Comparison of ENCODE assay signal across 9 mouse cellular contexts in genomic region chr2:5478256-5478655, GRCm38 (mm10).
DNase-seq lines count a peak whose midpoint lies in the region; ATAC-seq and TF ChIP-seq lines count a peak whose summit lies in the region.
"Had no signal": no experiment of that assay in that cellular context is flagged by ENCODE, and none has a peak within 500 bp of the region (broad histone marks: within the 10 kb centered on the region; RNA-seq: fewer than 3 reads in every experiment).

No protein-coding gene starts in this region.

- H3K27ac ChIP-seq in cortical plate, adult 2 months (ENCODE audit: insufficient read depth, low read length), result no peak overlapping the region
- H3K27ac ChIP-seq: forebrain, embryonic 10.5 days had no signal

- no peak for TF ChIP-seq POLR2A in cortical plate, adult 2 months (IDR thresholded peaks at IDR 0.05; ENCODE audit: extremely low read depth, insufficient read depth, low read length)

- TF ChIP-seq CTCF in cortical plate, adult 2 months (IDR thresholded peaks at IDR 0.05; ENCODE audit: extremely low read depth, insufficient read depth, low read length), result 0 out of 2 replicates have a peak, but pooled peaks have one; percentile 2

- DNase-seq in kidney, postnatal 4 days, result peak; percentile 29 to 30
- DNase-seq in kidney, postnatal 14 days, result no peak
- DNase-seq in 3T3-L1 (ENCODE audit: low read depth, low spot score), result peak; percentile 6
- peak; percentile 17 to 32 for DNase-seq in B cell, adult 2 months
- no peak for DNase-seq in right cerebral cortex, adult 2 months (ENCODE audit: low spot score in 2 of 2)
- DNase-seq: gastrocnemius, postnatal 36 days had no signal

- no peaks in the 10 kb centered on the region; the same call in 1 of the 2 replicates for H3K4me1 ChIP-seq in cortical plate, adult 2 months (ENCODE audit: control insufficient read depth, insufficient read depth, low read length)
- H3K4me1 ChIP-seq: forebrain, embryonic 10.5 days had no signal

- no peak overlapping the region for H3K4me3 ChIP-seq in cortical plate, adult 2 months (ENCODE audit: insufficient read depth, low read length)
- H3K4me3 ChIP-seq: forebrain, embryonic 10.5 days had no signal

- ATAC-seq in inflammation-experienced regulatory T-cells, adult 6 months, result no peak

Comparison
In these comparisons a context has a peak if more than half of its experiments do, and no peak if none do; other contexts are left out.
1. DNase-seq: peak in kidney, postnatal 4 days (2 of 2), 3T3-L1 (single experiment) and B cell, adult 2 months (2 of 2); none in kidney, postnatal 14 days (single experiment) and right cerebral cortex, adult 2 months (0 of 2).